Mouse (Mus musculus): ENCODE measurements around the gene Mcu. TPM values are rescaled to one million over a fixed set of nuclear protein-coding genes. Genes with fewer than 3 reads are reported as not detected.

Mcu gene
- polyA plus RNA-seq, 1 experiment from 2014 or later: 19.5 TPM

- H3K27me3 ChIP-seq (replicated peaks; ENCODE audit: control insufficient read depth, insufficient read depth, low read length): no peaks in the 10 kb centered on the region
- no peak overlapping the region for H3K9ac ChIP-seq (ENCODE audit: low read length)
- no peaks in the 10 kb centered on the region for H3K36me3 ChIP-seq (ENCODE audit: control insufficient read depth, insufficient read depth, low read length)
- H3K27ac ChIP-seq (ENCODE audit: low read depth, low read length): no peak overlapping the region
- 73% methylated on average over 8 of the region's 8 CpGs for WGBS
- DNase-seq (ENCODE audit: low spot score) (no peak), ATAC-seq (no peak)
- H3K9me3 ChIP-seq (replicated peaks; ENCODE audit: control insufficient read depth, low read length): no peaks in the 10 kb centered on the region
- no peak overlapping the region for H3K4me2 ChIP-seq (ENCODE audit: low read length)
- no peaks in the 10 kb centered on the region for H3K4me1 ChIP-seq (ENCODE audit: control insufficient read depth, insufficient read depth, low read length)
- H3K4me3 ChIP-seq (ENCODE audit: low read depth, low read length): no peak overlapping the region
Measured at GRCm38 (mm10) chr10:59642659-59643377, 26.3 kb upstream of the Mcu start.

GRCm38 (mm10) chr10:59638576-59638975, 22.1 kb upstream of the Mcu start:
- no peak for ATAC-seq
- Histone ChIP-seq H3K4me1 (ENCODE audit: control insufficient read depth, insufficient read depth, low read length) (no peaks in the 10 kb centered on the region), H3K4me3 (ENCODE audit: low read depth, low read length) (no peak overlapping the region), H3K9ac (ENCODE audit: low read length) (no peak overlapping the region), H3K9me3 (replicated peaks; ENCODE audit: control insufficient read depth, low read length) (0 out of 2 replicates have a peak, but pooled peaks cover 3% of the 10 kb centered on the region), H3K27ac (ENCODE audit: low read depth, low read length) (no peak overlapping the region), H3K27me3 (replicated peaks; ENCODE audit: control insufficient read depth, insufficient read depth, low read length) (no peaks in the 10 kb centered on the region), H3K36me3 (ENCODE audit: control insufficient read depth, insufficient read depth, low read length) (no peaks in the 10 kb centered on the region), H3K4me2 (ENCODE audit: low read length) (no peak overlapping the region)
- WGBS: 85% methylated on average over 6 of the region's 6 CpGs
- DNase-seq (ENCODE audit: low spot score): no peak

DNA sequence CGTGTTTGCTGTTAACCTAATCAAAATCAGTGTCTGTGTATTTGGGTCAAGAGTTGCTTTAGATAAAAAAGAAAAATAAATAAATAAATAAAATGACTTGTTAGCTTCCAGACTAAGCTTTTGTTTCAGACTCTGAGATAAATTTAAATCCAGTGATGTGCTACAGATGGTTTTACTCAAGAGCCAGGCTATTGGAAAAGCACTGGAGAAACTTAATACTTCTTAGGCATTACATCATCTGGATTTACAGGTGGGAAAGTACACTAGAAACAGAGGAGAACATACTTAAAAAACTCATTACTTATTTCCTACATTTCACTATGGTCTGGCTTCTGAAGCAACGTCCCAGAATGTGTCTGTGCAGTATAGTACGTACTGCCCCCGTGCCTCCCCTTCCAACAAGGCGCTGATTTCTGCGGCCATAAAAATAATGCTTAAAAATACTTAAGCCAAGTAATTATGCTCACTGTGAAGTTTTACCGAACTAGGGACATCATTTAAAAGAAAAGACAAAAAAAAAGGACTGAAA, 21.2 kb upstream of the Mcu start:
- Histone ChIP-seq H3K4me3 (ENCODE audit: low read depth, low read length) (no peak overlapping the region), H3K4me1 (ENCODE audit: control insufficient read depth, insufficient read depth, low read length) (no peaks in the 10 kb centered on the region), H3K27me3 (replicated peaks; ENCODE audit: control insufficient read depth, insufficient read depth, low read length) (no peaks in the 10 kb centered on the region), H3K4me2 (ENCODE audit: low read length) (no peak overlapping the region), H3K9ac (ENCODE audit: low read length) (no peak overlapping the region), H3K27ac (ENCODE audit: low read depth, low read length) (no peak overlapping the region), H3K36me3 (ENCODE audit: control insufficient read depth, insufficient read depth, low read length) (no peaks in the 10 kb centered on the region), H3K9me3 (replicated peaks; ENCODE audit: control insufficient read depth, low read length) (0 out of 2 replicates have a peak, but pooled peaks cover 3% of the 10 kb centered on the region)
- DNase-seq (ENCODE audit: low spot score) (no peak), ATAC-seq (no peak)
- WGBS: 85% methylated on average over 7 of the region's 7 CpGs

DNA sequence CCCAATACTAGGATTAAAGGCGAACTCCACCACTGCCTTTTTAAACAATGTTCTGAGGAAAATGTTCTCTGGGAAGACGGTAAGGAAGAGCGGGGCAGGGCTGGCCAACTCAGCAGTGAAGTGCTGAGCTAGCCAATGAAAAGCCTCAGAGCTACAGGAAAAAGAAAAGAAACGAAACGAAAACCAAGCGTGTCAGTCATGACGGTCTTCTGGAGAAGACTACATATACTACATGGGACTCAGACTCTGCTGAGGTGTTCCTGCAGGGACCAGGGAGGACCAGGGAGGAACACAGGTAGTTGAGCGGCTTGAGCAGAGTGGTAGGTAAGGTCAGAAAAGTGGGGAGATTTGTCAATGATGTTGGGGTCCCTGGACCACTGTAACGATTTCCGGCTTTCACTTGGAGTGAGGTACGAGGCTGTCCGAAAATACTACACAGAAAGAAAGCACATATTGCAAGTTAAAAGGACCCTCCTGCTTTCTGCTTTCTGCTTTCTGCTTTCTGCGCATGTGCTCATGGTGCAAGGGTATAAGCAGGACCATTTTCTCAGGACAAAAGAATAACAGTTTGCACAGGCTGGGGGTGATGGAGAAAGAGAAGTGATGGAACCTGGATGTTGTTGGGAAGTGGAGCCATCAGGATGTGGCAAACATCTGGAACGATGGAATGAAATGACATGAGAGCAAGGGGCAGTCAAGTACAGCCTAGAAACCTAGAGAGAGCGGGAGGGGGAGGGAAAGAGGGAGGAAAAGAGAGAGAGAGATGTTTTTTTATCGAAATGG, 20.4 kb upstream of the Mcu start:
- no peak for ATAC-seq
- 82% methylated on average over 16 of the region's 16 CpGs for WGBS
- Histone ChIP-seq H3K27ac (ENCODE audit: low read depth, low read length) (no peak overlapping the region), H3K9ac (ENCODE audit: low read length) (no peak overlapping the region), H3K27me3 (replicated peaks; ENCODE audit: control insufficient read depth, insufficient read depth, low read length) (no peaks in the 10 kb centered on the region), H3K4me2 (ENCODE audit: low read length) (no peak overlapping the region), H3K9me3 (replicated peaks; ENCODE audit: control insufficient read depth, low read length) (0 out of 2 replicates have a peak, but pooled peaks cover 3% of the 10 kb centered on the region), H3K36me3 (ENCODE audit: control insufficient read depth, insufficient read depth, low read length) (no peaks in the 10 kb centered on the region), H3K4me1 (ENCODE audit: control insufficient read depth, insufficient read depth, low read length) (no peaks in the 10 kb centered on the region), H3K4me3 (ENCODE audit: low read depth, low read length) (no peak overlapping the region)
- DNase-seq (ENCODE audit: low spot score): no peak

GRCm38 (mm10) chr10:59636048-59636447, 19.6 kb upstream of the Mcu start:
- H3K9ac ChIP-seq (ENCODE audit: low read length): no peak overlapping the region
- no peak overlapping the region for H3K4me3 ChIP-seq (ENCODE audit: low read depth, low read length)
- no peaks in the 10 kb centered on the region for H3K36me3 ChIP-seq (ENCODE audit: control insufficient read depth, insufficient read depth, low read length)
- ATAC-seq (no peak), DNase-seq (ENCODE audit: low spot score) (no peak)
- no peak overlapping the region for H3K4me2 ChIP-seq (ENCODE audit: low read length)
- H3K4me1 ChIP-seq (ENCODE audit: control insufficient read depth, insufficient read depth, low read length): no peaks in the 10 kb centered on the region
- H3K27ac ChIP-seq (ENCODE audit: low read depth, low read length): no peak overlapping the region
- 64% methylated on average over 2 of the region's 2 CpGs for WGBS
- no peaks in the 10 kb centered on the region for H3K27me3 ChIP-seq (replicated peaks; ENCODE audit: control insufficient read depth, insufficient read depth, low read length)
- H3K9me3 ChIP-seq (replicated peaks; ENCODE audit: control insufficient read depth, low read length): 0 out of 2 replicates have a peak, but pooled peaks cover 3% of the 10 kb centered on the region

GRCm38 (mm10) chr10:59629506-59629782, 13.0 kb upstream of the Mcu start:
- no peak overlapping the region for H3K4me3 ChIP-seq (ENCODE audit: low read depth, low read length)
- H3K27me3 ChIP-seq (replicated peaks; ENCODE audit: control insufficient read depth, insufficient read depth, low read length): no peaks in the 10 kb centered on the region
- DNase-seq (ENCODE audit: low spot score) (no peak), ATAC-seq (no peak)
- no peak overlapping the region for H3K27ac ChIP-seq (ENCODE audit: low read depth, low read length)
- no peaks in the 10 kb centered on the region for H3K4me1 ChIP-seq (ENCODE audit: control insufficient read depth, insufficient read depth, low read length)
- 86% methylated on average over 4 of the region's 4 CpGs for WGBS
- H3K4me2 ChIP-seq (ENCODE audit: low read length): no peak overlapping the region
- H3K36me3 ChIP-seq (ENCODE audit: control insufficient read depth, insufficient read depth, low read length): no peaks in the 10 kb centered on the region
- H3K9ac ChIP-seq (ENCODE audit: low read length): no peak overlapping the region
- no peaks in the 10 kb centered on the region for H3K9me3 ChIP-seq (replicated peaks; ENCODE audit: control insufficient read depth, low read length)

GRCm38 (mm10) chr10:59628641-59629505, 12.4 kb upstream of the Mcu start:
- H3K4me1 ChIP-seq (ENCODE audit: control insufficient read depth, insufficient read depth, low read length): no peaks in the 10 kb centered on the region
- H3K27me3 ChIP-seq (replicated peaks; ENCODE audit: control insufficient read depth, insufficient read depth, low read length): no peaks in the 10 kb centered on the region
- no peak overlapping the region for H3K9ac ChIP-seq (ENCODE audit: low read length)
- H3K4me3 ChIP-seq (ENCODE audit: low read depth, low read length): no peak overlapping the region
- no peaks in the 10 kb centered on the region for H3K9me3 ChIP-seq (replicated peaks; ENCODE audit: control insufficient read depth, low read length)
- WGBS: 33% methylated on average over 17 of the region's 17 CpGs
- DNase-seq (ENCODE audit: low spot score) (peak; percentile 71), ATAC-seq (peak; percentile 81)
- no peak overlapping the region for H3K4me2 ChIP-seq (ENCODE audit: low read length)
- no peaks in the 10 kb centered on the region for H3K36me3 ChIP-seq (ENCODE audit: control insufficient read depth, insufficient read depth, low read length)
- H3K27ac ChIP-seq (ENCODE audit: low read depth, low read length): no peak overlapping the region

DNA sequence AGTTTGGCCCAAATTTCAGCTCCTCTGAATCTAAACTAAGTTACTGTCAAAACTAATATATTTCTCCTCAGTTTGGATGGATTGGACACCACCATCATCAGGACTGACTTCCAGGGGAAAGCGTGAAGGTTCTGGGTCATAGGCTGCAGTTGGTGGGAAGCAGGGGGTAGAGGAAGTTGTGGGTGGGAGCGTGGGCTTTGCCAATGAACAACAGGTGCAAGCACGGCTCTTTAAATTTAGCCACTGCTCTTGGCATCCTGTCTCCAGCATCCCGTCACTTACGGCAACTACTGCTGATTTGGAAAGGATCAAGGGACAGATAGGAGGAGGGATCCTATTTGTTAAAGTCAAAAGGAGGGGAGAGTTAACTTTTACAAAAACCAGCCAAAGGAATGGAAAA, 7.0 kb upstream of the Mcu start:
- 78% methylated on average over 5 of the region's 5 CpGs for WGBS
- no peak for ATAC-seq
- no peaks in the 10 kb centered on the region for H3K4me1 ChIP-seq (ENCODE audit: control insufficient read depth, insufficient read depth, low read length)

More for the DNA sequence above, 7.0 kb upstream of the Mcu start:
- Histone ChIP-seq H3K4me2 (ENCODE audit: low read length) (no peak overlapping the region), H3K27ac (ENCODE audit: low read depth, low read length) (no peak overlapping the region), H3K9me3 (replicated peaks; ENCODE audit: control insufficient read depth, low read length) (no peaks in the 10 kb centered on the region), H3K27me3 (replicated peaks; ENCODE audit: control insufficient read depth, insufficient read depth, low read length) (no peaks in the 10 kb centered on the region), H3K4me3 (ENCODE audit: low read depth, low read length) (no peak overlapping the region), H3K9ac (ENCODE audit: low read length) (no peak overlapping the region), H3K36me3 (ENCODE audit: control insufficient read depth, insufficient read depth, low read length) (no peaks in the 10 kb centered on the region)
- no peak for DNase-seq (ENCODE audit: low spot score)

Data from forebrain, embryonic 14.5 days (tissue).